Mouse (Mus musculus) heart, embryonic 10.5 days (tissue): ENCODE data around the gene Macf1. TPM values are rescaled to one million over a fixed set of nuclear protein-coding genes. Genes with fewer than 3 reads are reported as not detected.
"Not testable (repeated sequence)": the region's sequence is repeated elsewhere in the genome, so short reads cannot be mapped to it uniquely, and the experiment has no call there.

Experiments
- DNase-seq: peaks from one replicate; pipeline ENCODE4 v3.0.0-alpha.2; 2017; ENCODE audit warnings: low spot score
- H3K27ac ChIP-seq: fragments of 300-500 bp; sonication (generic); 2 replicates; pipeline ENCODE4 v1.5.1; 2016; ENCODE audit warnings: mild to moderate bottlenecking
- H3K27me3 ChIP-seq: fragments of 300-500 bp; sonication (generic); 2 replicates; pipeline ENCODE4 v1.6.1; 2016; ENCODE audit warnings: mild to moderate bottlenecking; ENCODE audit not compliant: poor library complexity, insufficient read depth, severe bottlenecking
- H3K36me3 ChIP-seq: fragments of 300-500 bp; sonication (generic); 2 replicates; pipeline ENCODE4 v1.6.1; 2016; ENCODE audit warnings: mild to moderate bottlenecking, moderate library complexity
- H3K4me1 ChIP-seq: fragments of 300-500 bp; sonication (generic); 2 replicates; pipeline ENCODE4 v1.6.1; 2016; ENCODE audit warnings: mild to moderate bottlenecking
- H3K4me3 ChIP-seq: fragments of 300-500 bp; sonication (generic); 2 replicates; pipeline ENCODE4 v1.5.1; 2016; ENCODE audit warnings: mild to moderate bottlenecking, moderate library complexity
- H3K9me3 ChIP-seq: fragments of 300-500 bp; sonication (generic); 2 replicates; pipeline ENCODE4 v1.6.1; 2016; ENCODE audit warnings: mild to moderate bottlenecking, moderate library complexity
- WGBS: fragments of 180-500 bp; shearing (Covaris S2); methylation state at CpG from one replicate; pipeline ENCODE4 v1.1.7; 2016; 5-methylcytosine and 5-hydroxymethylcytosine counted together
- polyA plus RNA-seq: library from polyadenylated mRNA; unstranded; fragments of >200 nt; fragmentation: Nextera tagmentation; extraction: Ambion mirVana; gene quantifications from 2 replicates; pipeline ENCODE4 v1.2.1, GENCODE M21; 2016

Gene Macf1
- polyA plus RNA-seq, 1 experiment from 2014 or later = 57.4 TPM

GRCm38 (mm10) chr4:123460595-123461272 lies 223.4 kb downstream of the Macf1 start:
- peaks cover 93% of the 10 kb centered on the region for H3K36me3 ChIP-seq
- peak overlapping the region; percentile 32; the same call in 1 of the 2 replicates for H3K27ac ChIP-seq
- 57% methylated on average over 8 of the region's 8 CpGs for WGBS

GRCm38 (mm10) chr4:123454871-123455640 lies 229.1 kb downstream of the Macf1 start:
- 45% methylated on average over 7 of the region's 7 CpGs for WGBS
- Histone ChIP-seq H3K36me3 (peaks cover 90% of the 10 kb centered on the region), H3K9me3 (no peaks in the 10 kb centered on the region), H3K4me3 (no peak overlapping the region), H3K4me1 (no peaks in the 10 kb centered on the region; the same call in 1 of the 2 replicates), H3K27ac (0 out of 2 replicates have a peak overlapping the region, but pooled peaks have one; percentile 44), H3K27me3 (no peaks in the 10 kb centered on the region)
- peak; percentile 87 for DNase-seq

More at GRCm38 (mm10) chr4:123460595-123461272, 223.4 kb downstream of the Macf1 start:
- H3K4me1 ChIP-seq = peaks cover 10% of the 10 kb centered on the region
- H3K27me3 ChIP-seq = no peaks in the 10 kb centered on the region
- DNase-seq = no peak
- H3K4me3 ChIP-seq = no peak overlapping the region
- no peaks in the 10 kb centered on the region for H3K9me3 ChIP-seq

- Histone ChIP-seq H3K36me3 (peaks cover 92% of the 10 kb centered on the region), H3K9me3 (no peaks in the 10 kb centered on the region), H3K27ac (no peak overlapping the region), H3K4me1 (no peaks in the 10 kb centered on the region; the same call in 1 of the 2 replicates), H3K4me3 (no peak overlapping the region), H3K27me3 (no peaks in the 10 kb centered on the region)
- 94% methylated on average over 1 of the region's 1 CpGs for WGBS
- DNase-seq = no peak
These were observed 230.4 kb downstream of the Macf1 start for GRCm38 (mm10) chr4:123453729-123454128.

GRCm38 (mm10) chr4:123451991-123452390 lies 232.2 kb downstream of the Macf1 start:
- Histone ChIP-seq H3K36me3 (peaks cover 91% of the 10 kb centered on the region), H3K4me1 (peaks cover 6% of the 10 kb centered on the region; the same call in 1 of the 2 replicates), H3K27ac (no peak overlapping the region), H3K4me3 (no peak overlapping the region), H3K9me3 (no peaks in the 10 kb centered on the region), H3K27me3 (no peaks in the 10 kb centered on the region)
- 79% methylated on average over 3 of the region's 3 CpGs for WGBS
- DNase-seq = peak; percentile 43

GRCm38 (mm10) chr4:123449304-123449703 lies 234.9 kb downstream of the Macf1 start:
- peaks cover 80% of the 10 kb centered on the region for H3K36me3 ChIP-seq
- no peaks in the 10 kb centered on the region for H3K27me3 ChIP-seq
- H3K4me3 ChIP-seq = no peak overlapping the region
- no peak overlapping the region for H3K27ac ChIP-seq
- no peaks in the 10 kb centered on the region for H3K9me3 ChIP-seq
- DNase-seq = no peak
- H3K4me1 ChIP-seq = peaks cover 10% of the 10 kb centered on the region; the same call in 1 of the 2 replicates

GRCm38 (mm10) chr4:123448015-123448414 lies 236.1 kb downstream of the Macf1 start:
- Histone ChIP-seq H3K4me1 (peaks cover 10% of the 10 kb centered on the region; the same call in 1 of the 2 replicates), H3K4me3 (no peak overlapping the region), H3K36me3 (peaks cover 82% of the 10 kb centered on the region), H3K27me3 (no peaks in the 10 kb centered on the region), H3K27ac (no peak overlapping the region), H3K9me3 (no peaks in the 10 kb centered on the region)
- WGBS = 93% methylated on average over 2 of the region's 2 CpGs
- no peak for DNase-seq

GRCm38 (mm10) chr4:123447251-123447650 lies 236.9 kb downstream of the Macf1 start:
- Histone ChIP-seq H3K4me3 (no peak overlapping the region), H3K4me1 (peaks cover 10% of the 10 kb centered on the region; the same call in 1 of the 2 replicates), H3K9me3 (no peaks in the 10 kb centered on the region), H3K27me3 (no peaks in the 10 kb centered on the region), H3K36me3 (peaks cover 82% of the 10 kb centered on the region), H3K27ac (no peak overlapping the region)
- peak; percentile 64 for DNase-seq
- WGBS = 33% methylated on average over 3 of the region's 3 CpGs

- 20% methylated on average over 7 of the region's 7 CpGs for WGBS
- Histone ChIP-seq H3K27me3 (no peaks in the 10 kb centered on the region), H3K27ac (0 out of 2 replicates have a peak overlapping the region, but pooled peaks have one; percentile 12), H3K4me3 (no peak overlapping the region), H3K36me3 (peaks cover 82% of the 10 kb centered on the region), H3K9me3 (no peaks in the 10 kb centered on the region), H3K4me1 (peaks cover 10% of the 10 kb centered on the region; the same call in 1 of the 2 replicates)
- peak; percentile 73 for DNase-seq
These were observed 237.4 kb downstream of the Macf1 start for GRCm38 (mm10) chr4:123446754-123447153.

GRCm38 (mm10) chr4:123446221-123446620 lies 237.9 kb downstream of the Macf1 start:
- H3K9me3 ChIP-seq, H3K4me3 ChIP-seq, H3K27ac ChIP-seq, H3K27me3 ChIP-seq, H3K4me1 ChIP-seq: not testable (repeated sequence)
- peak; percentile 31 for DNase-seq
- WGBS = 85% methylated on average over 2 of the region's 2 CpGs
- peaks cover 82% of the 10 kb centered on the region for H3K36me3 ChIP-seq

GRCm38 (mm10) chr4:123438414-123438813 lies 245.7 kb downstream of the Macf1 start:
- Histone ChIP-seq H3K36me3 (peaks cover 85% of the 10 kb centered on the region), H3K27ac (no peak overlapping the region)
- WGBS = 75% methylated on average over 5 of the region's 5 CpGs

GRCm38 (mm10) chr4:123433171-123433570 lies 251.0 kb downstream of the Macf1 start:
- WGBS = 94% methylated on average over 3 of the region's 3 CpGs
- no peak overlapping the region for H3K4me3 ChIP-seq
- no peaks in the 10 kb centered on the region for H3K27me3 ChIP-seq
- H3K9me3 ChIP-seq = no peaks in the 10 kb centered on the region
- peaks cover 71% of the 10 kb centered on the region for H3K36me3 ChIP-seq
- no peak for DNase-seq
- H3K27ac ChIP-seq = no peak overlapping the region
- peaks cover 7% of the 10 kb centered on the region for H3K4me1 ChIP-seq

More at GRCm38 (mm10) chr4:123438414-123438813, 245.7 kb downstream of the Macf1 start:
- DNase-seq = no peak
- H3K9me3 ChIP-seq = no peaks in the 10 kb centered on the region
- H3K4me3 ChIP-seq = no peak overlapping the region
- no peaks in the 10 kb centered on the region for H3K4me1 ChIP-seq
- no peaks in the 10 kb centered on the region for H3K27me3 ChIP-seq

- Histone ChIP-seq H3K27ac (no peak overlapping the region), H3K4me1 (peaks cover 17% of the 10 kb centered on the region), H3K9me3 (no peaks in the 10 kb centered on the region), H3K4me3 (no peak overlapping the region), H3K36me3 (peaks cover 68% of the 10 kb centered on the region), H3K27me3 (no peaks in the 10 kb centered on the region)
- DNase-seq = no peak
- 81% methylated on average over 12 of the region's 12 CpGs for WGBS
These were observed 252.2 kb downstream of the Macf1 start for GRCm38 (mm10) chr4:123431936-123432335.
